Mouse (Mus musculus): ENCODE results near the gene Acp1. TPM values are rescaled to one million over a fixed set of nuclear protein-coding genes. Genes with fewer than 3 reads are reported as not detected.

Acp1 gene
- total and polyA plus RNA-seq, 3 experiments, result 4.7 to 31.6 (median 29.4) TPM

GRCm38 (mm10) chr12:30884622-30885230, 26.7 kb downstream of the Acp1 start:
- Histone ChIP-seq H3K9ac (ENCODE audit: low read depth, low read length) (peak overlapping the region; percentile 16; the same call in 1 of the 2 replicates), H3K36me3 (ENCODE audit: control insufficient read depth, insufficient read depth, low read length) (no peaks in the 10 kb centered on the region), H3K27ac (no peak overlapping the region), H3K79me2 (replicated peaks; ENCODE audit: control insufficient read depth, insufficient read depth, low read length) (no peaks in the 10 kb centered on the region), H3K27me3 (ENCODE audit: control insufficient read depth, insufficient read depth, low read length) (peaks cover 14% of the 10 kb centered on the region), H3K4me1 (ENCODE audit: control insufficient read depth, insufficient read depth, low read length) (no peaks in the 10 kb centered on the region; the same call in 1 of the 2 replicates), H3K4me3 (peak overlapping the region; percentile 39)
- intact Hi-C loops (cut with DNase I), result no loop called here
- DNase-seq, result no peak
- WGBS, result 8% methylated on average over 39 of the region's 39 CpGs
- TF ChIP-seq CTCF (IDR thresholded peaks at IDR 0.05), result no peak
- no peak for TF ChIP-seq POLR2A (IDR thresholded peaks at IDR 0.05; ENCODE audit: insufficient read depth, low read depth, low read length)
- no peak for TF ChIP-seq EP300 (IDR thresholded peaks at IDR 0.05; ENCODE audit: insufficient read depth, low read depth, low read length)

GRCm38 (mm10) chr12:30883986-30884621, 27.3 kb downstream of the Acp1 start, which contains the start of gene Alkal2:
TSS of gene Alkal2 (plus strand) at chr12:30884322.
- no peaks in the 10 kb centered on the region; the same call in 1 of the 2 replicates for H3K4me1 ChIP-seq (ENCODE audit: control insufficient read depth, insufficient read depth, low read length)
- no peak within 1 kb of the TSS for H3K27ac ChIP-seq
- no peaks in the 10 kb centered on the region for H3K79me2 ChIP-seq (replicated peaks; ENCODE audit: control insufficient read depth, insufficient read depth, low read length)
- peak; percentile 48 to 54 for DNase-seq
- intact Hi-C loops (cut with DNase I), result no loop called here
- no peaks in the 10 kb centered on the region for H3K36me3 ChIP-seq (ENCODE audit: control insufficient read depth, insufficient read depth, low read length)
- peaks cover 14% of the 10 kb centered on the region for H3K27me3 ChIP-seq (ENCODE audit: control insufficient read depth, insufficient read depth, low read length)
- WGBS, result 1% methylated on average over 58 of the region's 58 CpGs
- TF ChIP-seq POLR2A (IDR thresholded peaks at IDR 0.05; ENCODE audit: insufficient read depth, low read depth, low read length) (no peak), CTCF (IDR thresholded peaks at IDR 0.05) (no peak), EP300 (IDR thresholded peaks at IDR 0.05; ENCODE audit: insufficient read depth, low read depth, low read length) (no peak)
- peak within 1 kb of the TSS; percentile 16; the same call in 1 of the 2 replicates for H3K9ac ChIP-seq (ENCODE audit: low read depth, low read length)
- H3K4me3 ChIP-seq, result peak within 1 kb of the TSS; percentile 39

GRCm38 (mm10) chr12:30883592-30883985, 27.8 kb downstream of the Acp1 start:
- Histone ChIP-seq H3K79me2 (replicated peaks; ENCODE audit: control insufficient read depth, insufficient read depth, low read length) (no peaks in the 10 kb centered on the region), H3K4me3 (no peak overlapping the region), H3K27me3 (ENCODE audit: control insufficient read depth, insufficient read depth, low read length) (peaks cover 14% of the 10 kb centered on the region), H3K27ac (no peak overlapping the region), H3K36me3 (ENCODE audit: control insufficient read depth, insufficient read depth, low read length) (no peaks in the 10 kb centered on the region), H3K4me1 (ENCODE audit: control insufficient read depth, insufficient read depth, low read length) (no peaks in the 10 kb centered on the region; the same call in 1 of the 2 replicates), H3K9ac (ENCODE audit: low read depth, low read length) (no peak overlapping the region)
- no peak for TF ChIP-seq EP300 (IDR thresholded peaks at IDR 0.05; ENCODE audit: insufficient read depth, low read depth, low read length)
- TF ChIP-seq CTCF (IDR thresholded peaks at IDR 0.05), result no peak
- TF ChIP-seq POLR2A (IDR thresholded peaks at IDR 0.05; ENCODE audit: insufficient read depth, low read depth, low read length), result no peak
- WGBS, result 25% methylated on average over 4 of the region's 4 CpGs
- DNase-seq, result no peak
- intact Hi-C loops (cut with DNase I), result no loop called here

- Histone ChIP-seq H3K36me3 (ENCODE audit: control insufficient read depth, insufficient read depth, low read length) (no peaks in the 10 kb centered on the region), H3K27ac (no peak overlapping the region), H3K4me3 (no peak overlapping the region), H3K79me2 (replicated peaks; ENCODE audit: control insufficient read depth, insufficient read depth, low read length) (no peaks in the 10 kb centered on the region), H3K27me3 (ENCODE audit: control insufficient read depth, insufficient read depth, low read length) (peaks cover 8% of the 10 kb centered on the region), H3K4me1 (ENCODE audit: control insufficient read depth, insufficient read depth, low read length) (no peaks in the 10 kb centered on the region), H3K9ac (ENCODE audit: low read depth, low read length) (no peak overlapping the region)
- TF ChIP-seq POLR2A (IDR thresholded peaks at IDR 0.05; ENCODE audit: insufficient read depth, low read depth, low read length) (no peak), CTCF (IDR thresholded peaks at IDR 0.05) (peak; percentile 41)
- no peak for DNase-seq
- WGBS, result 66% methylated on average over 6 of the region's 6 CpGs
- intact Hi-C loops (cut with DNase I), result no loop called here
Observed at GRCm38 (mm10) chr12:30879447-30879846, 31.9 kb downstream of the Acp1 start.

- no peaks in the 10 kb centered on the region for H3K79me2 ChIP-seq (replicated peaks; ENCODE audit: control insufficient read depth, insufficient read depth, low read length)
- no peak overlapping the region for H3K9ac ChIP-seq (ENCODE audit: low read depth, low read length)
- H3K27me3 ChIP-seq (ENCODE audit: control insufficient read depth, insufficient read depth, low read length), result no peaks in the 10 kb centered on the region
- no peaks in the 10 kb centered on the region for H3K4me1 ChIP-seq (ENCODE audit: control insufficient read depth, insufficient read depth, low read length)
- no peak overlapping the region for H3K4me3 ChIP-seq
- H3K36me3 ChIP-seq (ENCODE audit: control insufficient read depth, insufficient read depth, low read length), result no peaks in the 10 kb centered on the region
- WGBS, result 65% methylated on average over 4 of the region's 4 CpGs
- intact Hi-C loops (cut with DNase I), result no loop called here
- TF ChIP-seq CTCF (IDR thresholded peaks at IDR 0.05) (no peak), EP300 (IDR thresholded peaks at IDR 0.05; ENCODE audit: insufficient read depth, low read depth, low read length) (no peak)
- no peak for DNase-seq
- H3K27ac ChIP-seq, result no peak overlapping the region
Observed at GRCm38 (mm10) chr12:30865781-30866180, 45.6 kb downstream of the Acp1 start.

- WGBS, result 57% methylated on average over 2 of the region's 2 CpGs
- TF ChIP-seq EP300 (IDR thresholded peaks at IDR 0.05; ENCODE audit: insufficient read depth, low read depth, low read length) (no peak), CTCF (IDR thresholded peaks at IDR 0.05) (no peak), POLR2A (IDR thresholded peaks at IDR 0.05; ENCODE audit: insufficient read depth, low read depth, low read length) (no peak)
- no peak overlapping the region for H3K27ac ChIP-seq
- no peaks in the 10 kb centered on the region for H3K4me1 ChIP-seq (ENCODE audit: control insufficient read depth, insufficient read depth, low read length)
- no peak overlapping the region for H3K9ac ChIP-seq (ENCODE audit: low read depth, low read length)
- intact Hi-C loops (cut with DNase I), result no loop called here
- no peaks in the 10 kb centered on the region for H3K27me3 ChIP-seq (ENCODE audit: control insufficient read depth, insufficient read depth, low read length)
- no peak overlapping the region for H3K4me3 ChIP-seq
- H3K79me2 ChIP-seq (replicated peaks; ENCODE audit: control insufficient read depth, insufficient read depth, low read length), result no peaks in the 10 kb centered on the region
- DNase-seq, result no peak
- no peaks in the 10 kb centered on the region for H3K36me3 ChIP-seq (ENCODE audit: control insufficient read depth, insufficient read depth, low read length)
Observed at GRCm38 (mm10) chr12:30864347-30864746, 47.0 kb downstream of the Acp1 start.
